ENCODE assay signal across 8 mouse cellular contexts in genomic region chr9:110245590-110246320, GRCm38 (mm10). TPM values are rescaled to one million over a fixed set of nuclear protein-coding genes. Genes with fewer than 3 reads are reported as not detected.
DNase-seq lines count a peak whose midpoint lies in the region; ATAC-seq and TF ChIP-seq lines count a peak whose summit lies in the region.

No protein-coding gene starts in this region.

- no peaks in the 10 kb centered on the region for H3K79me2 ChIP-seq in myocyte (ENCODE audit: control insufficient read depth, insufficient read depth)

- no peak for TF ChIP-seq POLR2A in spleen, adult 2 months (IDR thresholded peaks at IDR 0.05; ENCODE audit: low read depth, low read length)
- TF ChIP-seq POLR2A in myocyte (IDR thresholded peaks at IDR 0.05; ENCODE audit: insufficient read length, low read depth) = no peak
- no peak for TF ChIP-seq POLR2A in thymus, adult 2 months (IDR thresholded peaks at IDR 0.05; ENCODE audit: control insufficient read depth, extremely low read depth, insufficient read depth, low read length, poor library complexity)

- peaks cover 8% of the 10 kb centered on the region for H3K4me1 ChIP-seq in spleen, adult 2 months (ENCODE audit: control insufficient read depth, insufficient read depth, insufficient read length)
- peaks cover 36% of the 10 kb centered on the region for H3K4me1 ChIP-seq in heart, embryonic 10.5 days
- H3K4me1 ChIP-seq in kidney, embryonic 15.5 days = peaks cover 29% of the 10 kb centered on the region
- H3K4me1 ChIP-seq in thymus, adult 2 months (replicated peaks; ENCODE audit: control insufficient read depth, insufficient read depth, low read length) = peaks cover 15% of the 10 kb centered on the region

- H3K9me3 ChIP-seq in heart, embryonic 10.5 days = no peaks in the 10 kb centered on the region
- H3K9me3 ChIP-seq in kidney, embryonic 15.5 days (replicated peaks) = no peaks in the 10 kb centered on the region

- peak; percentile 80 for ATAC-seq in kidney, embryonic 15.5 days (replicated peaks; ENCODE audit: low FRiP score)

- H3K27ac ChIP-seq in spleen, adult 2 months (ENCODE audit: insufficient read depth, low read length) = no peak overlapping the region
- peak overlapping the region; percentile 56 for H3K27ac ChIP-seq in heart, embryonic 10.5 days
- H3K27ac ChIP-seq in kidney, embryonic 15.5 days = no peak overlapping the region
- H3K27ac ChIP-seq in thymus, adult 2 months (ENCODE audit: control insufficient read depth, insufficient read depth, low read length) = no peak overlapping the region

- no peaks in the 10 kb centered on the region for H3K36me3 ChIP-seq in spleen, adult 2 months (ENCODE audit: control insufficient read depth, insufficient read depth, low read length)
- H3K36me3 ChIP-seq in heart, embryonic 10.5 days = peaks cover 10% of the 10 kb centered on the region; the same call in 1 of the 2 replicates
- peaks cover 9% of the 10 kb centered on the region for H3K36me3 ChIP-seq in kidney, embryonic 15.5 days
- no peaks in the 10 kb centered on the region for H3K36me3 ChIP-seq in myocyte (ENCODE audit: control insufficient read depth, insufficient read depth)
- peaks cover 3% of the 10 kb centered on the region; the same call in 1 of the 2 replicates for H3K36me3 ChIP-seq in thymus, adult 2 months (ENCODE audit: control insufficient read depth, insufficient read depth, low read length)

- H3K4me3 ChIP-seq in spleen, adult 2 months (ENCODE audit: extremely low read depth, insufficient read depth, insufficient read length) = peak overlapping the region; percentile 53; the same call in 1 of the 2 replicates
- peak overlapping the region; percentile 83 for H3K4me3 ChIP-seq in heart, embryonic 10.5 days
- peak overlapping the region; percentile 73 for H3K4me3 ChIP-seq in kidney, embryonic 15.5 days (replicated peaks)
- no peak overlapping the region for H3K4me3 ChIP-seq in myocyte
- peak overlapping the region; percentile 43 for H3K4me3 ChIP-seq in thymus, adult 2 months (ENCODE audit: control insufficient read depth, insufficient read depth, low read length)

- no peak overlapping the region for H3ac ChIP-seq in myocyte (ENCODE audit: control insufficient read depth, insufficient read length)

- H3K4me2 ChIP-seq in kidney, embryonic 15.5 days = peak overlapping the region; percentile 100
- H3K4me2 ChIP-seq in myocyte (ENCODE audit: low read depth) = peak overlapping the region; percentile 12

- TF ChIP-seq CTCF in spleen, adult 2 months (IDR thresholded peaks at IDR 0.05; ENCODE audit: extremely low read depth, insufficient read depth, insufficient read length, insufficient replicate concordance) = no peak
- TF ChIP-seq CTCF in thymus, adult 2 months (IDR thresholded peaks at IDR 0.05; ENCODE audit: borderline replicate concordance, control insufficient read depth, extremely low read depth, insufficient read depth, low read length, poor library complexity) = no peak

- 2% methylated on average over 38 of the region's 40 CpGs for WGBS in spleen, adult 2 months
- 1% methylated on average over 38 of the region's 40 CpGs for WGBS in heart, embryonic 10.5 days
- WGBS in kidney, embryonic 15.5 days = 2% methylated on average over 40 of the region's 40 CpGs
- 2% methylated on average over 40 of the region's 40 CpGs for WGBS in thymus, adult 2 months

- no peak for DNase-seq in spleen, adult 2 months (ENCODE audit: low read depth in 1 of 2, low spot score in 2 of 2)
- DNase-seq in spleen, postnatal 14 days (ENCODE audit: low spot score in 2 of 2) = no peak
- DNase-seq in embryo, embryonic 10.5 days (ENCODE audit: low spot score) = peak; percentile 72
- no peak for DNase-seq in heart, embryonic 10.5 days (ENCODE audit: low spot score)
- DNase-seq in liver = peak; percentile 35
- peak; percentile 21 for DNase-seq in thymus, adult 2 months

- peak overlapping the region; percentile 42 for H3K9ac ChIP-seq in kidney, embryonic 15.5 days

- H3K27me3 ChIP-seq in spleen, adult 2 months (ENCODE audit: control insufficient read depth, insufficient read depth, low read length) = peaks cover 16% of the 10 kb centered on the region
- H3K27me3 ChIP-seq in heart, embryonic 10.5 days (ENCODE audit: insufficient read depth, poor library complexity, severe bottlenecking) = peaks cover 67% of the 10 kb centered on the region
- peaks cover 38% of the 10 kb centered on the region for H3K27me3 ChIP-seq in kidney, embryonic 15.5 days
- H3K27me3 ChIP-seq in myocyte (ENCODE audit: control insufficient read depth, insufficient read depth, insufficient read length) = no peaks in the 10 kb centered on the region
- peaks cover 18% of the 10 kb centered on the region for H3K27me3 ChIP-seq in thymus, adult 2 months (ENCODE audit: control insufficient read depth, insufficient read depth, low read length)

TF ChIP-seq in myocyte, 11 proteins besides CTCF, POLR2A, EP300 and RAD21:
- TF ChIP-seq CEBPB (IDR thresholded peaks at IDR 0.05; ENCODE audit: insufficient read depth, poor library complexity, severe bottlenecking) = no peak
- no peak for TF ChIP-seq MYOG (IDR thresholded peaks at IDR 0.05; ENCODE audit: control insufficient read depth in 1 of 3, insufficient read depth in 1 of 3, insufficient read length in 2 of 3, low read depth in 2 of 3)
- TF ChIP-seq TCF12 (IDR thresholded peaks at IDR 0.05; ENCODE audit: insufficient read depth, poor library complexity, severe bottlenecking) = no peak
- TF ChIP-seq TCF3 (IDR thresholded peaks at IDR 0.05; ENCODE audit: insufficient read length, low read depth) = no peak
- TF ChIP-seq POLR2AphosphoS2 (IDR thresholded peaks at IDR 0.05; ENCODE audit: insufficient read length, low read depth) = peak; percentile 37
- no peak for TF ChIP-seq USF1 (IDR thresholded peaks at IDR 0.05; ENCODE audit: low read depth)
TF ChIP-seq in myocyte: peak in this region for 1.

RNA-seq across cellular contexts. Expression of gene Cspg5, which starts 2.2 kb away (rescaled TPM):
- 0.15 and 0.27 TPM in 2 replicates for polyA plus RNA-seq in spleen, adult 2 months (2012; rRNA removed)
- 0.24 and 0.65 TPM in 2 replicates for polyA plus RNA-seq in heart, embryonic 10.5 days (2016; fragmentation: Nextera tagmentation; extraction: Ambion mirVana)
- polyA plus RNA-seq in kidney, embryonic 15.5 days (2015; fragmentation: Nextera tagmentation; extraction: Ambion mirVana) = 2.1 and 2.9 TPM in 2 replicates
- 0.24 TPM for polyA plus RNA-seq in myocyte (2012; fragmentation: generic; extraction: Trizol)
- 0.61 and 0.93 TPM in 2 replicates for polyA plus RNA-seq in thymus, adult 2 months (2012; rRNA removed)

RNA-seq across cellular contexts. Expression of gene Elp6, which starts 59.2 kb away (rescaled TPM):
- polyA plus RNA-seq in spleen, adult 2 months (2012; rRNA removed) = 8.0 and 9.4 TPM in 2 replicates
- polyA plus RNA-seq in heart, embryonic 10.5 days (2016; fragmentation: Nextera tagmentation; extraction: Ambion mirVana) = 22.1 and 32.3 TPM in 2 replicates
- 28.8 and 29.9 TPM in 2 replicates for polyA plus RNA-seq in kidney, embryonic 15.5 days (2015; fragmentation: Nextera tagmentation; extraction: Ambion mirVana)
- 11.9 TPM for polyA plus RNA-seq in myocyte (2012; fragmentation: generic; extraction: Trizol)
- 21.0 and 26.9 TPM in 2 replicates for polyA plus RNA-seq in thymus, adult 2 months (2012; rRNA removed)

Comparison
In these comparisons a context has a peak if more than half of its experiments do, and no peak if none do; other contexts are left out.
1. DNase-seq: peak in embryo, embryonic 10.5 days (single experiment), liver (single experiment) and thymus, adult 2 months (single experiment); none in spleen, adult 2 months (0 of 2), spleen, postnatal 14 days (0 of 2) and heart, embryonic 10.5 days (single experiment).